Mouse (Mus musculus) left cerebral cortex, adult 9 months (tissue): ENCODE results near the gene Col8a2.
A peak's percentile ranks its signal among the peaks of the same experiment; 100 is the strongest.

Experiments
- DNase-seq, 2 experiments: peaks; one replicate each; pipeline ENCODE4 v3.0.0; 2022; ENCODE audit warnings: low spot score in 2 of 2

Gene Col8a2

GRCm38 (mm10) chr4:126301584-126302309, 15.2 kb downstream of the Col8a2 start:
- DNase-seq, result no peak

GRCm38 (mm10) chr4:126303877-126304276, 17.3 kb downstream of the Col8a2 start:
- DNase-seq, result no peak

- DNase-seq, result no peak
Measured at GRCm38 (mm10) chr4:126305428-126305827, 18.8 kb downstream of the Col8a2 start.

- DNase-seq, result no peak
Measured at GRCm38 (mm10) chr4:126306058-126306457, 19.5 kb downstream of the Col8a2 start.

- DNase-seq, result no peak
Measured at GRCm38 (mm10) chr4:126306827-126307226, 20.2 kb downstream of the Col8a2 start.

GRCm38 (mm10) chr4:126309211-126309921, 22.8 kb downstream of the Col8a2 start:
- no peak for DNase-seq

GRCm38 (mm10) chr4:126309922-126310309, 23.3 kb downstream of the Col8a2 start:
- DNase-seq, result peak; percentile 52 to 90

- no peak for DNase-seq
Measured at GRCm38 (mm10) chr4:126310344-126310743, 23.8 kb downstream of the Col8a2 start.

GRCm38 (mm10) chr4:126311566-126312200, 25.1 kb downstream of the Col8a2 start:
- no peak for DNase-seq

- DNase-seq, result no peak
Measured at GRCm38 (mm10) chr4:126313202-126313601, 26.6 kb downstream of the Col8a2 start.

- no peak for DNase-seq
Measured at GRCm38 (mm10) chr4:126314393-126314792, 27.8 kb downstream of the Col8a2 start.

- DNase-seq, result no peak
Measured at GRCm38 (mm10) chr4:126315931-126316330, 29.3 kb downstream of the Col8a2 start.

GRCm38 (mm10) chr4:126316443-126317040, 29.9 kb downstream of the Col8a2 start:
- DNase-seq, result no peak

GRCm38 (mm10) chr4:126319806-126320205, 33.2 kb downstream of the Col8a2 start:
- DNase-seq, result no peak

- peak; percentile 89 to 98 for DNase-seq
Measured at GRCm38 (mm10) chr4:126321111-126321853, 34.7 kb downstream of the Col8a2 start, which contains the start of gene Adprhl2. Gene Adprhl2 (minus strand): TSS chr4:126321703.

GRCm38 (mm10) chr4:126321854-126322511, 35.4 kb downstream of the Col8a2 start:
- DNase-seq, result no peak

GRCm38 (mm10) chr4:126322646-126323045, 36.1 kb downstream of the Col8a2 start:
- DNase-seq, result no peak

GRCm38 (mm10) chr4:126324861-126325260, 38.3 kb downstream of the Col8a2 start:
- no peak for DNase-seq

- no peak for DNase-seq
Measured at GRCm38 (mm10) chr4:126325281-126325861, 38.8 kb downstream of the Col8a2 start, which contains the start of gene Tekt2. Gene Tekt2 (minus strand): TSS chr4:126325688.

GRCm38 (mm10) chr4:126326036-126326435, 39.4 kb downstream of the Col8a2 start:
- no peak for DNase-seq
